Mouse (Mus musculus) neutrophil, adult 59 days (primary cell): ENCODE data around the gene Cbarp. TPM values are rescaled to one million over a fixed set of nuclear protein-coding genes. Genes with fewer than 3 reads are reported as not detected.

Experiments used
- total RNA-seq, 2 experiments: library from RNA; stranded (reverse); gene quantifications; 1 replicate in 1 of 2; 2 replicates in 1 of 2; pipeline ENCODE4 v1.2.4; 2023

The Cbarp gene
- 1 to 10 TPM; 1.2 to 1.4 TPM for total RNA-seq

DNA sequence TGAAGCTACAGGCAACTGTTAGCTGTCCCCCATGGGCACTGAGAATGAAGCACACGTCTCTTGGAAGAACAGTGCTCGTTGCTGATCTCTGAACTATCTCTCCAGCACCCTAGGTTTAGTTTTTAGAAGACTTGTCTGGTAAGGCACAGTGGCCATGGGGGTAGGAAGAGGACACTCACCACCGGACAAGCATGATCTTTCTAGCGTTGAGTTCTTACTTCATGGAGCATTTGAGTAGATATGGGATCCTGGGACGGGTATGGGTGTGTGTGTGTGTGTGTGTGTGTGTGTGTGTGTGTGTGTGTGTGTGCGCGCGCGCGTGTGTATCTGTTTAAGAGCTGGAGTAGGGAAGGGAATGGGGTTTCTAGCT is at the start of gene Cbarp:
TSS of gene Cbarp (minus strand) at position 170 of the 370 bp plus-strand sequence.

DNA sequence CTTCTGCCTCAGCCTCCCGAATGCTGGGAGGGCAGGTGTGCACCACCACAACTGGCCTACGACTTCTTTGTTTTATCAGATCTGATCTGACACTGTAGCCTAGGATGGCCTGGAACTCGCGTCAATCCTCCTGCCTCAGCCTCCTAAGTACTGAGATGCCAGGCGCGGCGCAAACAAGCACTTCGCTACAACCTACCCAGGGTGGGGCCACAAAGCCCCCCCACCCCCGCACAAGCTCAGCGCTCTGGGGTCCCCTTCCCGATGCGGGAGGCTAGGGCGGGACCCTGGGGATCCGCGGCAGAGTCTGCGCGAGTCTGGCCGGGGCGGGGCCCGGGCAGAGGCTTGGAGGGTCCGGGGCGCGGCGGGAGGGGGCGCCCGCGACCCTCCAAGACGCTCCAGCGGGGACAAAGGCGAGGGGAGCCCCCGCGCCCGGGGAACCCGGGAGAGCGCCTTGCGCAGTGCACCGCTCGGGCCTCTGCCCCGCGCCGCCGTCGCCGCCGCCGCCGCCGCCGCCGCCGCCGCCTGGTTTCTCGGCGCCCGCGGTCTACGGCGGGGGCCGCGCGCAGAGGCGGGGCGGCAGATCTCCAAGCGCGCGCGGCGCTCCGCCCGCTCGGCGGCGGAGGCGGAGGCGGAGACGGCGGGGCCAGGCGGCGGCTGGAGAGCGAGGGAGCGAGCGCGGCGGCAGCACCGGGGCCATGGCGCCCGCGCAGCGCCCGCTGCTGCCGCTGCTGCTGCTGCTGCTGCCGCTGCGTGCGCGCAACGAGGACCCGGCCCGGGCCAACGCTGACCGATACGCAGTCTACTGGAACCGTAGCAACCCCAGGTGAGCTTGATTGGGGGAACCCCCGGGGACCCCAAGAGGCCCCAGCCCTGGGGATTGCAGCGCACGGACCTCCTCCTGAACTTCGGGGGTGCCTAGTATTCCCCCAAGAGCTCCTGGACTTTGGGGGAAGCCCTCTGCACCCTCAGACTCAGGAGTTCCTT is 38.7 kb upstream of the Cbarp start, which contains the start of gene Efna2:
TSS of gene Efna2 (plus strand) at position 415 of the 984 bp plus-strand sequence.

GRCm38 (mm10) chr10:80172527-80173292 is 32.1 kb upstream of the Cbarp start, which contains the start of gene 1600002K03Rik:
TSS of gene 1600002K03Rik (plus strand) at chr10:80172944.

GRCm38 (mm10) chr10:80165392-80166128 is 24.9 kb upstream of the Cbarp start, which contains the start of gene Cirbp:
TSS of gene Cirbp (plus strand) at chr10:80165985.

DNA sequence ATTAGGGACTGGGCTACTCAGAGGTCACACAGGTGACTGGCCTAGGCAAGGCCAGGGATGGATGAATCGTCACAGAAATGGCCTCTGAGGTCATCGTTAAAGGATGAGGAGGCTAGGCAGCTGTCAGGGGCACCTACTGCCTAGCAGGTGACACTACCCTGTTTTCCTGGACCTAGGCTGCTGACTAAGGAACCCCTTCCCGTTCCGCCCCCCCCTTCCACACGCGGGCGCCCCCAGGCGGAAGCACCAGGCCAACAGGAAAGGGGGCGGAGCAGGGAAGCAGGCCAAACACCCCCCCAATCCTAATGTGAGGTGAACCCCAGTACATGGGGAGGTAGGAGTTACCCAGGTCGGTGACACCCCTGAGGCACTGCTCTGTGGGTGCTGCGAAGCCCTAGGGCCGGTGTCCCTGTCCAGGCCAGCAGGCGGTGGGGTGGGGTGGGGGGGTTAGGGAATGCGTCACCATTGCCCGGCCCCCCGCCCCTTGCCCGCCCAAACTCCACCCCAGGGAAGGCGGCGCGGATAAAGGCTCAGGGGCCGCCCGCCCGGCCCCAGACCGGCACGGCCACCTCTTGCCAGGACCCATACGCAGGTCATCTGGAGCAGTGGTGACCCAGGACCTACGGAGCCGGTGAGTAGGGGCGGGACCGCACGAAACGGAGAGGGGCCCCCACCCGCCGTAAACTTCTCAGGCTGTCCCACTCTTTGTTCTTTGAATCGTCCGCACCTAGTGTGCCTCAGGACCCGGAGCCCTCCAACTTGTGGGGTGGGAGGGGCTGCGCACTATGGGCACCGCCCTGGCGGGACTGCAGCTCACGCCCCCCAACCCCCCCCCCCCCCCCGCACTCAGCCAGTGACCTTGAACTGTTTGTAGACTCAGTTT is 7.3 kb upstream of the Cbarp start, which contains the start of gene Midn:
TSS of gene Midn (plus strand) at position 554 of the 883 bp plus-strand sequence.

DNA sequence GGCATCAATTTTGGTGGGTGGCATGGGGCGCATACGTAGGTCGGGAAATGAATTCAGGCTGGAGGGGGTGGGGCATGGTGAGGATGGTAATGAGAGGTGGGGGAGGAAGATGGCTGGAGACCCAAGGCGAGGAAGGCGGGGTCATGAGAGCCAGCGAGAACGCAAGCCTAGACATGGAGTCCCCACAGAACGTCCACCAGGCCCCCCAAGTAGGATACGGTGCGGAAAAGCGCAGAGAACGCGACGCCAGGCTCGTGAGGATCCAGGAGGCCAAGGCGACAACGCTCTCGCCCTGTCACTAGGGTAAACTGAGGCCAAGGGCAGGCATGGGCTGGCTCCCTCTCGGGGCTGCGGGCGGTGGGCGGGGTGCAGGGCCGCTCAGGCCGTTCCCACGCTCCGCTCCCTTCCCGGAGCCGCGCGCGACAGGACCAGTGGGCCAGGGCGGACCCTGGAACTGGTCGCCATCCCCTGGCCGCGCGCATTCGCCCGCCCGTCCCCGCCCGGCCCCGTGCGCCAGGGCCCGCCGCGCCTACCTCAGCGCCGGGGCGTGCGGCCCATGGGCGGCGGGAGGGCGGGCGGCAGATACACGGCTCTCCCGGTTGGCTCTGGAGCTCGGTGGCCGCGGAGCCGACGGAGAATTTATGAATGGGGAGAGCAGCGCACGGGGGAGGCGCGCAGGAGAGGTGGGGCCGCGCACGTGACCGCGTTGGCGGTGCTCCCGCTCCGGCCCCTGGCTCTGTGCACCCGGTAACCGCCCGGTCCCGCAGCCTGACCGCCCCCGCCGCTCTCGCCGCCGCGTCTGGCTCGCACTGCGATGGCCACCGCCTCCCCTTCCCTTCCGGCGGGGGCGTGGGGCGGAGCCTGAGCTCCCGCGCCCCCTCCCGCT is 1.8 kb downstream of the Cbarp start, which contains the start of gene Atp5d:
TSS of gene Atp5d (plus strand) at position 80 of the 886 bp plus-strand sequence.

GRCm38 (mm10) chr10:80115290-80115943 is 25.2 kb downstream of the Cbarp start, which contains the start of gene Stk11:
TSS of gene Stk11 (plus strand) at chr10:80115803.

DNA sequence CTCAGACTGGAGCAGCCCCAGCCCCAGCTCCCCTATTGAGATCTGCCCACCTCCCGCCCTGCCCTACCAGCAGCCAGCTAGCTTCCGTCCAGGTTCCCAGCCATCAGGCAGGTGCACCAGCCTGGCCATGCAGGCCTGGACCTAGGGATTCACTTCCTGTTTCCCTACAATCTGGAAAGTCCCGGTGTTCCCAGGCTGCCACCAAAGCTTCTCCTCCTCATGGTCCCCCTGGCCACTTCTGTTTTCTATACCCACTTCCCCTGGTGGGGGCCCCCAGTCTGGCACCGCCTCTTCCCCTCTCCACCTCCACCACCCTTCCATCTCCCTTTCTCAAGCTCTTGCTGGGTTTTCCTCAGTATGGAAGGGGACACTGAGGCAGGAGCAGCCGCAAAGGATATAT is 35.2 kb downstream of the Cbarp start, which contains the start of gene Sbno2:
TSS of gene Sbno2 (minus strand) at position 112 of the 400 bp plus-strand sequence.

Other genes starting within 250 kb of the Cbarp start
- not detected for gene Cfd, start 250.0 kb downstream of the Cbarp start, total RNA-seq
- 10 to 100 TPM; 32.8 to 40.7 TPM for gene Med16, start 231.9 kb downstream of the Cbarp start, total RNA-seq
- gene Gm26602, start 230.0 kb downstream of the Cbarp start, total RNA-seq, result not detected
- 1 to 10 TPM; 5.0 to 5.4 TPM for gene Kiss1r, start 223.9 kb downstream of the Cbarp start, total RNA-seq
- 100 to 1,000 TPM; 488 to 566 TPM for gene R3hdm4, start 219.6 kb downstream of the Cbarp start, total RNA-seq
- 100 to 1,000 TPM; 187 to 197 TPM for gene Arid3a, start 213.8 kb downstream of the Cbarp start, total RNA-seq
- 10 to 100 TPM in 1 of 2 experiments, 1 to 10 TPM in 1; 9.9 to 13.2 TPM for gene Wdr18, start 180.7 kb downstream of the Cbarp start, total RNA-seq
- under 1 TPM in 1 of 2 experiments, not detected in 1; 0.26 TPM for gene Grin3b, start 170.1 kb downstream of the Cbarp start, total RNA-seq
- 10 to 100 TPM; 68.0 to 69.4 TPM for gene Tmem259, start 156.5 kb downstream of the Cbarp start, total RNA-seq
- gene Cnn2, start 152.3 kb downstream of the Cbarp start, total RNA-seq, result 100 to 1,000 TPM; 543 to 593 TPM
- 100 to 1,000 TPM; 110 to 111 TPM for gene Abca7, start 144.3 kb downstream of the Cbarp start, total RNA-seq
- gene Arhgap45, start 124.2 kb downstream of the Cbarp start, total RNA-seq, result 100 to 1,000 TPM; 428 to 464 TPM
- gene Polr2e, start 101.0 kb downstream of the Cbarp start, total RNA-seq, result 10 to 100 TPM; 34.8 to 48.1 TPM
- 100 to 1,000 TPM; 269 to 306 TPM for gene Gpx4, start 93.7 kb downstream of the Cbarp start, total RNA-seq
- 100 to 1,000 TPM; 141 to 163 TPM for gene Sbno2, start 35.3 kb downstream of the Cbarp start, total RNA-seq
- 100 to 1,000 TPM; 183 to 187 TPM for gene Stk11, start 25.0 kb downstream of the Cbarp start, total RNA-seq
- 100 to 1,000 TPM; 108 to 123 TPM for gene Atp5d, start 2.2 kb downstream of the Cbarp start, total RNA-seq
- 100 to 1,000 TPM; 221 to 226 TPM for gene Midn, start 7.4 kb upstream of the Cbarp start, total RNA-seq
- gene Cirbp, start 25.1 kb upstream of the Cbarp start, total RNA-seq, result 10 to 100 TPM; 41.6 to 50.1 TPM
- 1 to 10 TPM; 5.1 to 7.1 TPM for gene 1600002K03Rik, start 32.1 kb upstream of the Cbarp start, total RNA-seq
- not detected for gene Efna2, start 38.6 kb upstream of the Cbarp start, total RNA-seq
- 10 to 100 TPM; 27.7 to 35.4 TPM for gene Mum1, start 85.6 kb upstream of the Cbarp start, total RNA-seq
- gene Ndufs7, start 108.3 kb upstream of the Cbarp start, total RNA-seq, result 10 to 100 TPM; 57.5 to 61.4 TPM
- gene Gamt, start 120.2 kb upstream of the Cbarp start, total RNA-seq, result 1 to 10 TPM; 5.3 to 7.9 TPM
- gene Dazap1, start 120.7 kb upstream of the Cbarp start, total RNA-seq, result 10 to 100 TPM; 92.4 to 98.1 TPM
- gene Rps15, start 151.6 kb upstream of the Cbarp start, total RNA-seq, result 100 to 1,000 TPM; 825 to 854 TPM
- not detected for gene Apc2, start 155.1 kb upstream of the Cbarp start, total RNA-seq
- 10 to 100 TPM; 27.3 to 33.6 TPM for gene 2310011J03Rik, start 179.7 kb upstream of the Cbarp start, total RNA-seq
- under 1 TPM in 1 of 2 experiments, not detected in 1; 0.60 TPM for gene Pcsk4, start 188.7 kb upstream of the Cbarp start, total RNA-seq
- gene Reep6, start 189.1 kb upstream of the Cbarp start, total RNA-seq, result 1 to 10 TPM; 1.0 to 1.7 TPM
- under 1 TPM in 1 of 2 experiments, not detected in 1; 0.71 TPM for gene Adamtsl5, start 207.6 kb upstream of the Cbarp start, total RNA-seq
- not detected for gene Plk5, start 215.6 kb upstream of the Cbarp start, total RNA-seq
- gene Mex3d, start 246.8 kb upstream of the Cbarp start, total RNA-seq, result 1 to 10 TPM; 2.2 to 4.0 TPM